16 mouse cellular contexts compared by ENCODE assay signal in the genomic region with DNA sequence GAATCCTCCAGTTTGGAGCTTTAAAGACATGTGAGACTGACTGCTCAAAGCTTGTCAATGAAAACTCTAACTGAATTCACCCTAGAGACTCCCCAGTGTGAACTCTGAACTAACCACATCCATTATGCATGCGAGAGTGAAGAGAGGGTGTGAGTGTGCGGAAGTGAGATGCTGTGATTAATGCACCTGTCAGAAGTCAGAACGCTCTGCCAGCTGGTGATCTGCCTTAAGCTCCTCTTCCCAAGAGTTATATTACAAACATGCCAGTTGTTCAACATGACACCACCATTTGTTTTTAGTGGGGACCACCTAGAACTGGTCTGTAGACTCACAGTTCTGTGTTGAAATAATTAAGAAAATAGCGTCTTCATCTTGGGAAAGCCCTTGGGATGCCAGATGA.
DNase-seq lines count a peak whose midpoint lies in the region; ATAC-seq and TF ChIP-seq lines count a peak whose summit lies in the region.
"Had no signal": no experiment of that assay in that cellular context is flagged by ENCODE, and none has a peak within 500 bp of the region (broad histone marks: within the 10 kb centered on the region; RNA-seq: fewer than 3 reads in every experiment).

No protein-coding gene starts in this region.

- H3K27me3 ChIP-seq in forebrain, postnatal 0 days (ENCODE audit: insufficient read depth, low read length) = no peaks in the 10 kb centered on the region
- no peaks in the 10 kb centered on the region for H3K27me3 ChIP-seq in forebrain, embryonic 11.5 days (ENCODE audit: control insufficient read depth, insufficient read depth, low read length)
- H3K27me3 ChIP-seq in limb, embryonic 14.5 days (ENCODE audit: control insufficient read depth, insufficient read depth, low read length) = peaks cover 2% of the 10 kb centered on the region; the same call in 1 of the 2 replicates
- no peaks in the 10 kb centered on the region for H3K27me3 ChIP-seq in liver, embryonic 11.5 days (replicated peaks; ENCODE audit: control insufficient read depth, insufficient read depth, low read length)

- peak; percentile 61; the same call in 1 of the 2 replicates for ATAC-seq in forebrain, postnatal 0 days
- no peak for ATAC-seq in forebrain, embryonic 11.5 days (replicated peaks; ENCODE audit: low FRiP score)
- peak; percentile 75 for ATAC-seq in limb, embryonic 14.5 days (ENCODE audit: low FRiP score, low read depth)
- ATAC-seq in liver, embryonic 11.5 days (replicated peaks; ENCODE audit: low FRiP score) = no peak

- H3K4me1 ChIP-seq in forebrain, postnatal 0 days (ENCODE audit: insufficient read depth) = no peaks in the 10 kb centered on the region
- no peaks in the 10 kb centered on the region for H3K4me1 ChIP-seq in forebrain, embryonic 11.5 days (replicated peaks; ENCODE audit: control insufficient read depth, insufficient read depth, low read length)
- no peaks in the 10 kb centered on the region for H3K4me1 ChIP-seq in limb, embryonic 14.5 days (ENCODE audit: control insufficient read depth, insufficient read depth, low read length)
- no peaks in the 10 kb centered on the region for H3K4me1 ChIP-seq in liver, embryonic 11.5 days (replicated peaks; ENCODE audit: control insufficient read depth, insufficient read depth, low read length)
- H3K4me1 ChIP-seq: heart, embryonic 10.5 days had no signal

- DNase-seq in forebrain, postnatal 0 days = no peak
- DNase-seq in forebrain, embryonic 11.5 days (ENCODE audit: low spot score) = no peak
- peak; percentile 37 for DNase-seq in A20 (ENCODE audit: low read depth, low spot score)
- peak; percentile 27 for DNase-seq in embryo, embryonic 9.5 days (ENCODE audit: extremely low spot score)
- no peak for DNase-seq in limb, embryonic 14.5 days (ENCODE audit: low spot score)
- DNase-seq in Muller cell, postnatal 12 days (ENCODE audit: inconsistent ontology term) = no peak
- no peak for DNase-seq in liver, embryonic 11.5 days (ENCODE audit: low spot score)
- DNase-seq in T-cell, adult 2 months (ENCODE audit: low spot score) = no peak
- DNase-seq: adrenal gland, postnatal 14 days; gastrocnemius, postnatal 10 days; heart, postnatal 36 days; kidney, adult 8-10 months; right cerebral cortex, postnatal 14 days; thymus, adult 2 months had no signal

- no peak overlapping the region for H3K4me3 ChIP-seq in forebrain, postnatal 0 days (ENCODE audit: low read depth, low read length)
- H3K4me3 ChIP-seq in forebrain, embryonic 11.5 days (ENCODE audit: low read depth, low read length) = no peak overlapping the region
- H3K4me3 ChIP-seq in limb, embryonic 14.5 days (replicated peaks; ENCODE audit: low read length) = no peak overlapping the region
- H3K4me3 ChIP-seq in liver, embryonic 11.5 days (ENCODE audit: low read depth, low read length) = no peak overlapping the region
- H3K4me3 ChIP-seq: heart, embryonic 10.5 days had no signal

- no peak overlapping the region for H3K9ac ChIP-seq in forebrain, postnatal 0 days
- no peak overlapping the region for H3K9ac ChIP-seq in forebrain, embryonic 11.5 days (ENCODE audit: low read length)
- H3K9ac ChIP-seq in limb, embryonic 14.5 days (ENCODE audit: low read depth, low read length, severe bottlenecking) = no peak overlapping the region
- H3K9ac ChIP-seq in liver, embryonic 11.5 days (ENCODE audit: low read depth, low read length) = no peak overlapping the region

- TF ChIP-seq CTCF in forebrain, postnatal 0 days (IDR thresholded peaks at IDR 0.05; ENCODE audit: low read depth) = no peak

- TF ChIP-seq POLR2A in limb, embryonic 14.5 days (IDR thresholded peaks at IDR 0.05; ENCODE audit: borderline replicate concordance, extremely low read depth, insufficient read depth, insufficient read length) = no peak

- no peaks in the 10 kb centered on the region for H3K36me3 ChIP-seq in forebrain, postnatal 0 days (ENCODE audit: insufficient read depth)
- no peaks in the 10 kb centered on the region for H3K36me3 ChIP-seq in forebrain, embryonic 11.5 days (ENCODE audit: control insufficient read depth, insufficient read depth, low read length)
- no peaks in the 10 kb centered on the region for H3K36me3 ChIP-seq in limb, embryonic 14.5 days (ENCODE audit: control insufficient read depth, insufficient read depth, low read length)
- H3K36me3 ChIP-seq in liver, embryonic 11.5 days (ENCODE audit: control insufficient read depth, insufficient read depth, low read length) = no peaks in the 10 kb centered on the region
- H3K36me3 ChIP-seq: heart, embryonic 10.5 days had no signal

- no peak overlapping the region for H3K4me2 ChIP-seq in forebrain, postnatal 0 days (ENCODE audit: low read depth)
- no peak overlapping the region for H3K4me2 ChIP-seq in forebrain, embryonic 11.5 days (ENCODE audit: low read depth, low read length, severe bottlenecking)
- H3K4me2 ChIP-seq in limb, embryonic 14.5 days (replicated peaks; ENCODE audit: low read depth, low read length, severe bottlenecking) = no peak overlapping the region
- no peak overlapping the region for H3K4me2 ChIP-seq in liver, embryonic 11.5 days

- H3K27ac ChIP-seq in forebrain, postnatal 0 days (ENCODE audit: low read depth, low read length) = no peak overlapping the region
- H3K27ac ChIP-seq in forebrain, embryonic 11.5 days (ENCODE audit: low read depth, low read length) = no peak overlapping the region
- no peak overlapping the region for H3K27ac ChIP-seq in limb, embryonic 14.5 days (replicated peaks; ENCODE audit: low read depth, low read length)
- H3K27ac ChIP-seq in liver, embryonic 11.5 days (ENCODE audit: low read depth, low read length) = no peak overlapping the region
- H3K27ac ChIP-seq: heart, embryonic 10.5 days; macrophage had no signal

- H3K9me3 ChIP-seq in forebrain, postnatal 0 days (ENCODE audit: low read length) = no peaks in the 10 kb centered on the region
- no peaks in the 10 kb centered on the region for H3K9me3 ChIP-seq in forebrain, embryonic 11.5 days (ENCODE audit: control insufficient read depth, low read length)
- H3K9me3 ChIP-seq in limb, embryonic 14.5 days (ENCODE audit: control insufficient read depth, low read length) = no peaks in the 10 kb centered on the region
- no peaks in the 10 kb centered on the region; the same call in 1 of the 2 replicates for H3K9me3 ChIP-seq in liver, embryonic 11.5 days (ENCODE audit: control insufficient read depth, low read length)
- H3K9me3 ChIP-seq: heart, embryonic 10.5 days had no signal

- 42% methylated on average over 4 of the region's 4 CpGs for WGBS in forebrain, postnatal 0 days
- WGBS in forebrain, embryonic 11.5 days = 51% methylated on average over 4 of the region's 4 CpGs
- 28% methylated on average over 4 of the region's 4 CpGs for WGBS in limb, embryonic 14.5 days
- 42% methylated on average over 4 of the region's 4 CpGs for WGBS in liver, embryonic 11.5 days

Comparison
In these comparisons a context has a peak if more than half of its experiments do, and no peak if none do; other contexts are left out.
1. ATAC-seq: peak in forebrain, postnatal 0 days (single experiment) and limb, embryonic 14.5 days (single experiment); none in forebrain, embryonic 11.5 days (single experiment) and liver, embryonic 11.5 days (single experiment).
2. DNase-seq: peak in A20 (single experiment) and embryo, embryonic 9.5 days (single experiment); none in forebrain, postnatal 0 days (single experiment), forebrain, embryonic 11.5 days (single experiment), limb, embryonic 14.5 days (single experiment), Muller cell, postnatal 12 days (single experiment), liver, embryonic 11.5 days (single experiment) and T-cell, adult 2 months (single experiment).